Mouse (Mus musculus): ENCODE measurements at regions not wholly inside any gene's neighbourhood (a gene's known extent, or its start where the extent isn't known, plus 50 kb on each side); places are given as distances from the start of the nearest gene placed in this dataset.

- ATAC-seq: no peak
- H3K27ac ChIP-seq (ENCODE audit: low read depth, low read length): no peak overlapping the region
- no peak overlapping the region for H3K4me3 ChIP-seq (ENCODE audit: low read depth, low read length)
- H3K9ac ChIP-seq: no peak overlapping the region
- H3K27me3 ChIP-seq (ENCODE audit: insufficient read depth, low read length): no peaks in the 10 kb centered on the region
- H3K4me2 ChIP-seq (ENCODE audit: low read depth): no peak overlapping the region
- no peak for DNase-seq
- no peaks in the 10 kb centered on the region for H3K36me3 ChIP-seq (ENCODE audit: insufficient read depth)
- no peak for TF ChIP-seq CTCF (IDR thresholded peaks at IDR 0.05; ENCODE audit: low read depth)
- H3K9me3 ChIP-seq (ENCODE audit: low read length): no peaks in the 10 kb centered on the region
- H3K4me1 ChIP-seq (ENCODE audit: insufficient read depth): no peaks in the 10 kb centered on the region
- WGBS: 79% methylated on average over 1 of the region's 1 CpGs
Measured at GRCm38 (mm10) chr4:70700894-70701293, 166.1 kb upstream of the Megf9 start.

DNA sequence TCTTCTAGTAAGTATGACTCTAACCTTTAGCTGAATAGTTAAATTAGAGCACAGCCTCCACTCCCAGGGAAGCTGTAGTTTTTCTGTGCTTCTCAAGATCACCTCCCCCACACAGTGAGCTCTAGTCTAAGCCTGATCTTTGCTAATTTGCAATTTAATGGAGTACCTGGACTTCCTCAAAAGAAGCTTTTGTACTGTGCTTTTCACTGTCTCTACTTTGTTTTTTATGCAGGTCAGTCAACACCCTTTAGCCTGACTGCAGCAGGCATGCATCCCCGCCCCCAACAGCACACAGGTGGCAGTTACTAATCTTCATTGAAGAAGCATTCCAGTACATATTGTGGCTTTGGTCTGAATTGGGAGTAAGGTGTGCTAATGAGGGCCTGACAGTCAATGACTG lies 129.4 kb upstream of the Megf9 start:
- Histone ChIP-seq H3K36me3 (ENCODE audit: insufficient read depth) (no peaks in the 10 kb centered on the region), H3K4me2 (ENCODE audit: low read depth) (no peak overlapping the region), H3K9ac (no peak overlapping the region), H3K27me3 (ENCODE audit: insufficient read depth, low read length) (no peaks in the 10 kb centered on the region), H3K4me3 (ENCODE audit: low read depth, low read length) (no peak overlapping the region), H3K9me3 (ENCODE audit: low read length) (no peaks in the 10 kb centered on the region), H3K27ac (ENCODE audit: low read depth, low read length) (no peak overlapping the region), H3K4me1 (ENCODE audit: insufficient read depth) (no peaks in the 10 kb centered on the region)
- no peak for TF ChIP-seq CTCF (IDR thresholded peaks at IDR 0.05; ENCODE audit: low read depth)
- WGBS: 69% methylated on average over 1 of the region's 1 CpGs
- DNase-seq (no peak), ATAC-seq (no peak)

- no peak overlapping the region for H3K4me2 ChIP-seq (ENCODE audit: low read depth)
- H3K36me3 ChIP-seq (ENCODE audit: insufficient read depth): no peaks in the 10 kb centered on the region
- no peak for ATAC-seq
- peak; percentile 41 for TF ChIP-seq CTCF (IDR thresholded peaks at IDR 0.05; ENCODE audit: low read depth)
- no peak overlapping the region for H3K4me3 ChIP-seq (ENCODE audit: low read depth, low read length)
- peak; percentile 29 for DNase-seq
- H3K4me1 ChIP-seq (ENCODE audit: insufficient read depth): no peaks in the 10 kb centered on the region
- no peak overlapping the region for H3K27ac ChIP-seq (ENCODE audit: low read depth, low read length)
- WGBS: 63% methylated on average over 2 of the region's 2 CpGs
- no peaks in the 10 kb centered on the region for H3K9me3 ChIP-seq (ENCODE audit: low read length)
- no peaks in the 10 kb centered on the region for H3K27me3 ChIP-seq (ENCODE audit: insufficient read depth, low read length)
- H3K9ac ChIP-seq: no peak overlapping the region
Measured at GRCm38 (mm10) chr4:70621431-70621837, 86.6 kb upstream of the Megf9 start.

GRCm38 (mm10) chr4:70619636-70620287 lies 85.0 kb upstream of the Megf9 start:
- Histone ChIP-seq H3K36me3 (ENCODE audit: insufficient read depth) (no peaks in the 10 kb centered on the region), H3K4me2 (ENCODE audit: low read depth) (no peak overlapping the region), H3K4me3 (ENCODE audit: low read depth, low read length) (no peak overlapping the region), H3K4me1 (ENCODE audit: insufficient read depth) (no peaks in the 10 kb centered on the region), H3K27ac (ENCODE audit: low read depth, low read length) (no peak overlapping the region), H3K9ac (no peak overlapping the region), H3K9me3 (ENCODE audit: low read length) (no peaks in the 10 kb centered on the region), H3K27me3 (ENCODE audit: insufficient read depth, low read length) (no peaks in the 10 kb centered on the region)
- WGBS: 87% methylated on average over 8 of the region's 8 CpGs
- no peak for TF ChIP-seq CTCF (IDR thresholded peaks at IDR 0.05; ENCODE audit: low read depth)
- ATAC-seq (no peak), DNase-seq (no peak)

- ATAC-seq (no peak), DNase-seq (no peak)
- H3K9ac ChIP-seq: no peak overlapping the region
- H3K4me1 ChIP-seq (ENCODE audit: insufficient read depth): no peaks in the 10 kb centered on the region
- H3K9me3 ChIP-seq (ENCODE audit: low read length): no peaks in the 10 kb centered on the region
- H3K4me2 ChIP-seq (ENCODE audit: low read depth): no peak overlapping the region
- H3K27ac ChIP-seq (ENCODE audit: low read depth, low read length): no peak overlapping the region
- H3K27me3 ChIP-seq (ENCODE audit: insufficient read depth, low read length): no peaks in the 10 kb centered on the region
- no peaks in the 10 kb centered on the region for H3K36me3 ChIP-seq (ENCODE audit: insufficient read depth)
- H3K4me3 ChIP-seq (ENCODE audit: low read depth, low read length): no peak overlapping the region
- 76% methylated on average over 4 of the region's 4 CpGs for WGBS
- TF ChIP-seq CTCF (IDR thresholded peaks at IDR 0.05; ENCODE audit: low read depth): no peak
Measured at GRCm38 (mm10) chr4:70615794-70616193, 81.0 kb upstream of the Megf9 start.

DNA sequence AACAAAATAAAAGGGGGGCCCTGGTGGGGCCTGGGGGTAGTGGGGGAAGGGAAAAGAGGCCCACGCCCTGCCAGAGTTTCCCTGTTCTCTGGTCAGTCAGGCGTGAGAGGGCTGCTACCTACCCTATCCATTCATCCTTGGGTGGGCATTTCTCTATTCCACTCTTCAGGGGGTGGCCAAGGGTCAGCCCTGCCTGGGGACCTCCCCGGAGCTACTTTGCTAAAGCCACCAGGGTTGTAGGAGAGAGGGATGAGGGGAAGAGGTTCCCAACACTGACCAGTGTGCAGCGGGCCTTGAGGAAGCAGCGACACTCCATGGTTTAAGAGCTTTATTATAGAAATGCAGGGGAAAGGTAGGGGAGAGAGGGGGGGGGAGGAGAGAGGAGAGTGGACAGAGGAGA lies 79.6 kb upstream of the Megf9 start:
- ATAC-seq: no peak
- no peak overlapping the region for H3K4me2 ChIP-seq (ENCODE audit: low read depth)
- no peaks in the 10 kb centered on the region for H3K4me1 ChIP-seq (ENCODE audit: insufficient read depth)
- H3K4me3 ChIP-seq (ENCODE audit: low read depth, low read length): no peak overlapping the region
- no peaks in the 10 kb centered on the region for H3K9me3 ChIP-seq (ENCODE audit: low read length)
- H3K27ac ChIP-seq (ENCODE audit: low read depth, low read length): no peak overlapping the region
- DNase-seq: no peak
- TF ChIP-seq CTCF (IDR thresholded peaks at IDR 0.05; ENCODE audit: low read depth): no peak
- whole genome bisulfite sequencing: 43% methylated on average over 5 of the region's 5 CpGs
- no peaks in the 10 kb centered on the region for H3K36me3 ChIP-seq (ENCODE audit: insufficient read depth)
- H3K27me3 ChIP-seq (ENCODE audit: insufficient read depth, low read length): no peaks in the 10 kb centered on the region
- no peak overlapping the region for H3K9ac ChIP-seq

DNA sequence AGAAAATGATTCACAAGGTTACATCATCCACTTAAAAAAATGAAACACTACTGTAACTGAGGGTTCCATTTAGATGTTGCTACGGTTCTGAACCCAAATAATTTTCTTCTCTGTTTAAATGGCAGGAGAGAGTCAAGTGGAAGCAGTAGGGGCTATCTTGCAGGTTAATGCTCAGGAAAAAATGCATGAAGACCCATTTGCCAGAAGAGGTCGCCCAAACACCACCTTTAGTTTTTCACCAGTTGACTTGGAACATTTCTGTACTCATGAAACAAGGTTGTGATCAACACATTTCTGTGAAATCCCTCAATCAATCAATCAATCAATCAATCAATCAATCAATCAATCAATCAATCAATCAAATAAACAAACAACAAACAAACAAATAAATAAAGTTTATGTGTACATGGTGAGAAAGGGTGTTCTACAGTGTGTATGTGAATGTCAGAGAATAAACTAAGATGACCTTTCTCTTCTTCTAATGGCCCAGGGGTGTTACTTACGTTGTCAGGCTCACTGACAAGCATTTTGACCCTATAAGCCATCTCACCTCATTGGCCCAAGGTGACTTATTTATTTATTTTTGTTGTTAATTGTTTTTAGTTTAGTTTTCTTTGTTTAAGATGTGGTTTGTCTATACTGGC lies 68.5 kb upstream of the Megf9 start:
- peak; percentile 64; the same call in 1 of the 2 replicates for ATAC-seq
- Histone ChIP-seq H3K4me3 (ENCODE audit: low read depth, low read length) (no peak overlapping the region), H3K9ac (no peak overlapping the region), H3K27me3 (ENCODE audit: insufficient read depth, low read length) (no peaks in the 10 kb centered on the region), H3K9me3 (ENCODE audit: low read length) (no peaks in the 10 kb centered on the region), H3K36me3 (ENCODE audit: insufficient read depth) (no peaks in the 10 kb centered on the region), H3K4me1 (ENCODE audit: insufficient read depth) (no peaks in the 10 kb centered on the region), H3K4me2 (ENCODE audit: low read depth) (no peak overlapping the region), H3K27ac (ENCODE audit: low read depth, low read length) (no peak overlapping the region)
- WGBS: 26% methylated on average over 3 of the region's 3 CpGs
- peak; percentile 84 for TF ChIP-seq CTCF (IDR thresholded peaks at IDR 0.05; ENCODE audit: low read depth)
- peak; percentile 80 for DNase-seq
